Mouse (Mus musculus) liver, adult 2 months (tissue): ENCODE results near the gene Dnaja3.

Source experiments
- CTCF ChIP-seq: fragments of 200-500 bp; IDR thresholded peaks from 2 replicates; pipeline ENCODE4 v1.5.1; 2011; ENCODE audit warnings: low read depth, low read length, control low read depth
- POLR2A ChIP-seq: fragments of 200-500 bp; IDR thresholded peaks from 2 replicates; pipeline ENCODE4 v1.6.1; 2011; ENCODE audit warnings: low read length, control low read depth; ENCODE audit not compliant: insufficient read depth; ENCODE audit errors: extremely low read depth

GRCm38 (mm10) chr16:4726528-4727128 lies 86.8 kb downstream of the Dnaja3 start:
- TF ChIP-seq POLR2A (no peak), CTCF (no peak)
